Mouse (Mus musculus) lung, adult 2 months (tissue): Measurements from ENCODE around the gene Wtip.
A peak's percentile ranks its signal among the peaks of the same experiment; 100 is the strongest.

Experiments
- CTCF ChIP-seq: fragments of 200-500 bp; IDR thresholded peaks from 2 replicates; pipeline ENCODE4 v1.5.1; 2011; ENCODE audit warnings: mild to moderate bottlenecking, low read length, control low read depth; ENCODE audit not compliant: insufficient read depth
- POLR2A ChIP-seq: fragments of 200-500 bp; IDR thresholded peaks from 2 replicates; pipeline ENCODE4 v1.6.1; 2011; ENCODE audit warnings: low read depth, mild to moderate bottlenecking, control low read depth, low read length, borderline replicate concordance; ENCODE audit errors: extremely low read depth

DNA sequence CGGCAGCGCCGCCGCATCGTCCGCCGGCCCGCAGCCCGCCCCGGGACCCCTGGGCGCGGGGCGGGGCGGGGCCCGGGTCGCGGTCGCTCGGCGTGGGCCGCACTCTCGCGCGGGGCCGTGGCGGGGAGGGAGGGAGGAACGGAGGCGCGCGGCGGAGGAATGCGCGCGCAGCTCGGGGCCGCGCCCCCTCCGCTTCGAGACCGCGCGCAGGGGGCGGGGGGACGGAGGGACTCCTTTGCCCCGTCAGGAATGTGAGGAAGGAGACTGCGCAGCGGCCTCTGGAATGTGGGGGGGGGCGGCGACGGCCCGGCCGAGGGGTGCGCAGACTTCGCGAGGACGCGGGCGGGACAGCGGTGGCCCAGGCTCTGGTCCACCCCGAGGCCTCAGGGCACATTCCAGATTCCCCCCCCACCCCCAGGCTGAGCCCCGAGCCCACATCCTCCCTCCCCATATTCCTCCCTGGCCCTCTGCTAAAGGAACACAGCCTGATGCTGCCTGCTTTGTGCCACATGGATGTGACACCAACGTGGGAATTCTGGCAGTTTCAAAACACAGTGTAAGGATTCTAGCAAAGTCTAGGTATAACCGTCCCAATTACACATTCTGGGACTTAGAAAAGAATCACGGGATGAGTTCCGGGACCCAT is at the start of gene Wtip:
- TF ChIP-seq CTCF (no peak), POLR2A (peak; percentile 56; the same call in 1 of the 2 replicates)
